Mouse (Mus musculus): ENCODE results near the gene Ccdc130.
"Not testable (repeated sequence)": the region's sequence is repeated elsewhere in the genome, so short reads cannot be mapped to it uniquely, and the experiment has no call there.

Gene Ccdc130

DNA sequence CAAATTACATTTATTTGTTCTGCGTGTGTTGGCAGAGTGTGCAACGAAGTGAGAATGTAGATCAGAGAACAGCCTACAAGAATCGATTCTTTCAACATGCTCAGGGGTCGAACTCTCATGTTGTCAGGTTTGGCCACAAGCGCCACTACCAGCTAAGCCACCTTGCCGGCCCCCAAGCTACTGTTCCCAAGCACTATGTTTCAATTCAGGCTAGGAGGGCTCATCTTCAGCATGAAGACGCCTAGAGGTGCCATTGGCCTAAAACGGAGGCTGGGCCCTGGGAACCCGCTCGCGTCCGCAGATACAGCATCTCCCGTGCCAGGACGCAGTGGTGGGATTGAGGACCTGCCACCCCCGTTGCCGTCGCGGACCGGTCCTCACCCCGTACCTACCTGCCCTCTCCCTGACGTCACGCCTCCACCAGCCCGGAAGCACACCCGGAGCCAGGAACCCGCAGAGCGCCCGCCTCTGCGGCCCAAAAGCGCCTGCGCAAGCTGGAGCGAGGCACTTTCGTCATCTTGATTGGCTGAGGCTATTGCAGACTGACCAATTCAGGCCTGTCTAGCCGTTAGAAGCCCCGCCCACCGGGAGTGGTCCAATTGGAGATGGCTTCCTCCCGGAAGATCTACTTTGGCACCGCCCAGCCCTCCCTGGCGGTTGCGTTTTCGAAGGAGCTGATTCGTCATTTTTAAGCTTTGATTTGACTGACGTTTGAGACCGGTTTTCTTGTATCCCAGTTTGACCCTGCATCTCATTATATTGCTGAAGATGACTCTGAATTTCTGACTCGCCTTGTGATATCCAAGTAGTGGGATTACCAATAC lies at the start of gene Ccdc130:
Gene Ccdc130 (minus strand): TSS at position 431 of the 824 bp plus-strand sequence.
- in situ Hi-C loops (cut with MseI, MboI): no loop called here

DNA sequence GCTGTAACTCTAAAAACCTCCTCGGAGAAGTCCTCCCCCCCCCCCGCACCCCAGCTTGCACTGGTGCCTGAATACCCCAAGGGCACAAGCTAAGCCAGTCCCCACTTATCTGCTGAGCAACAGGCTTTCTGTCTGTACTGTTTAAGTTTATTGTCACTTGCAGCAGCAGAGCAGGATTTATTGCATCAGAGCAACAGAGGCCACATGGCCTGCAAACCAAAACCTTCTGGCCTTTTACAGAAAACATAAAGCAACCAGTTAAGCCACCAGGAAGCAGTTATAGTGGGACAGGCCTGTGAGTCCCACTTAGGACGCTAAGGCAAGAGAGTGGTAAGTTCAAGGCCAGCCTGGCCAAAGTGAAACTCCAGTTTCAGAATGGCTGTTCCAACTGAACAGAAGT lies 38.2 kb upstream of the Ccdc130 start:
- in situ Hi-C loops (cut with MseI, MboI): no loop called here

DNA sequence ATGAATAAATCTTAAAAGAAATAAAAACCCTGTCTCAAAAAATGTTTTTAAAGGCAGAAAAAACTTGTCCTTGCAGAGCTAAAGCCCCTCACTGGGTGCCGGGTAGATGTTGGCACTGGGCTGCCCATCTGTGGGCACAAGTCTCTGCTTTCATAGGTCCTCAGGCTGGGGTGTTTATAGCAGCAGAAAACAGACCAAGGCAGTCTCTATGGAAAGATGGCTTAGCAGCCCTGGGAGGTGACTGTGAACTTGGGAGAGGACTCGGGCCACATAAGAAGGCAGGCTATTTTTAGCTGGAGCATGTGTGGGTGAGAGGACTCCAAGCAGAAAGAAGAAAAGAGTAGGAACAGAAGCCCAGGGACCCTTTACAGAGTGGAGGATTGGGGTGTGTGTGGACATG lies 33.8 kb upstream of the Ccdc130 start:
- in situ Hi-C loops (cut with MseI, MboI): no loop called here

DNA sequence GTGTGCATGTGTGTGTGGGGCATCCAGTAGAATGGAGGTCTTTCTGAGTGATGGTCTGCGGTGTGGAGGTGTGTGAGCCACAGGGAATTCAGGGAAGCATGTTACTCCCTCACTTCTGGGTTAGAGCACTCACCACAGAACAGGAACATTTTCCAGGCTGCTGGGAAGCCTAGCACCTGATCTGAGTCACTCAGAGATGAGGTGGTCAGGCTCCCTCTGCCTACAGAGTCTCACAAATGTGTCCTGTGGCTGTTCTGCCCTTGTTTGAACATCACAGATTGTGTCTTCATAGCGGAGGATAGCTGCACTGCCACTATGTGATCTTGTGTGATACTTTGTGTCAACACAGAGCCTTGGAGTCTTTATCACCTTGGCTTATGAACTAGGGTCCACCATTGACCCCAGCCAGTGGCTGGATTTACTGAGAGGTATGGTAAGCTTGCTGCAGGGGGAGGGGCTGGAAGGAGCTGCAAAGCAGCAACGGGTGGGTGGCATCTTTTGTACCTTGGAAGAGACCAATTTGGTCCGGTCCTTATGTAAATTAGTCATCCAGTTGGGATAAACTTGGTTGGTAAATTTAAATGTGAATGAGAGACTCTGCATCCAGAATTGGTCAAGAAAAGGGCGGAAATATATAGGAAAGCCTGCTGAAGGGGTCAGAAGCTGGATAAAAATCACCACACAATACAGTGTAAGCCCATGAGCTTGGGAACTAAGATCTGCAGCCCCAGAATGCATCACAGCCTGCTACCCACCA lies 27.0 kb upstream of the Ccdc130 start:
- in situ Hi-C loops (cut with MseI, MboI): no loop called here

DNA sequence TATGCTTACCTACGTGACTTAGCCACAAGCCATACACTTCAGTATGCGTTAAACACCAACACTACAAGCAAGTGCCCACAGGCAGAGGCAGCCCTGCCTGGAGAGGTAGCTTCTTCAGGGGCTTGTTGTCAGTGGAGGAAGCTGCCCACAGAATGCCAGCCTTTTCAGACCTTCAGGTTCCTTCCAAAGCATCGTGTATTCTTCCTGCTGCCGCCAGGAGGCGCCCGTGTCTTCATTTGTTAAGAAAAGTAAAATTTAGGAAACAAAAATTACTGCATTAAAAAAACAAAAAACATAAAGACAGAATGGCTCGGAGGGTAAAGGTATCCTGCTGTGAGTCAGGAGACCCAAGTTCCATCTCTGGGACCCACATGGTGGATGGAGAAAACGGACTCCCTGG lies 21.5 kb upstream of the Ccdc130 start:
- in situ Hi-C loops (cut with MseI, MboI): loop anchor here (5.0 kb wide), 1 partner anchor 66 kb away; no protein-coding TSS in a partner anchor

DNA sequence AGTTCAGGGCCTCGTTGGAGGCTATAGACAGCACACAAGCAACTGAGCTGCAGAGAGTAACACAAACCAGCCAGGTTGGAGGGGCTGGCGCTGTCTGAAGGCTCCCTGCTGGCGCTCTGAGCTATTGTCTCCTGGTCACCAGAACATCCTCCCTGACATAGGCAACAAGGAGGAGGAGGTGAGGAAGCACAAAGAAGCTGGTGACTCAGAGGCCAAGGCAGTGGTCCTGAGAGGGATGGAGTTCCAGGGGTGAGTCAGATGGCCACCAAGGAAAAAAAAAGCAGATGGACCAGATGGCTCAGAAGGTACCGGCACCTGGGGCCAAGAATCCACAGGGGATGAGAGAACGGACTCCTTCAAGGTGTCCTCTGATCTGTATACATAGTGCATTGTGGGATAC lies 20.9 kb upstream of the Ccdc130 start:
- in situ Hi-C loops (cut with MseI, MboI): loop anchor here (5.0 kb wide), 1 partner anchor 66 kb away; no protein-coding TSS in a partner anchor

DNA sequence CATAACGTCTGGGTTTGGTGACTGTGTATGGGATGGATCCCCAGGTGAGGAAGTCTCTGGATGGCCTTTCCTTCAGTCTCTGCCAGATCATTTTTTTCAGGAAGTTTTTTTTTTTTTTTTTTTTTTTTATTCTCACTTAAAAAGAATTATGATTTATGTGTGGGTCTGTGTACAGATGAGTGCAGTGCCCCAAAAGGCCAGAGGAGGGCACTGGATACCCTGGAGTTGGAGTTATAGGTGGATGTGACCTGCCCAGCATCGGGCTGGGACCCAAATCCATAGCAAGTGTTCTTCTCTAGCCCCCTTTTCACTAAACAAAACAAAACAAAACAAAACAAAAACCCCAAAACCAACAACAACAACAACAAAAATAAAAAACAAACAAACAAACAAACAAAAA lies 18.7 kb upstream of the Ccdc130 start:
- in situ Hi-C loops (cut with MseI, MboI): no loop called here

DNA sequence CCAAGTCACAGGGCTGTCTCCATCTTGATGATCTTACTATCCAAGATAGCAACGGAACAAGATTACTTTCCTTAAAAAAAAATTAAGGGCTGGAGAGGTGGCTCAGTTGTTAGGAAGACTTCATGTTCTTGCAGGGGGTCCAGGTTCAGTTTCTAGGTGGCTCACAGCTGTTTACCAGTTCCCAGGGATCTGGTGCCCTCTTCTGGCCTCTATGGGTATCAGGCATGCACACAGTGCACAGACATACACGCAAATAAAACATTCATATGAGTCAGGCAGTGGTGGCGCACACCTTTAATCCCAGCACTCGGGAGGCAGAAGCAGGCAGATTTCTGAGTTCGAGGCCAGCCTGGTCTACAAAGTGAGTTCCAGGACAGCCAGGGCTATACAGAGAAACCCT lies 15.5 kb upstream of the Ccdc130 start:
- in situ Hi-C loops (cut with MseI, MboI): not testable (repeated sequence)

DNA sequence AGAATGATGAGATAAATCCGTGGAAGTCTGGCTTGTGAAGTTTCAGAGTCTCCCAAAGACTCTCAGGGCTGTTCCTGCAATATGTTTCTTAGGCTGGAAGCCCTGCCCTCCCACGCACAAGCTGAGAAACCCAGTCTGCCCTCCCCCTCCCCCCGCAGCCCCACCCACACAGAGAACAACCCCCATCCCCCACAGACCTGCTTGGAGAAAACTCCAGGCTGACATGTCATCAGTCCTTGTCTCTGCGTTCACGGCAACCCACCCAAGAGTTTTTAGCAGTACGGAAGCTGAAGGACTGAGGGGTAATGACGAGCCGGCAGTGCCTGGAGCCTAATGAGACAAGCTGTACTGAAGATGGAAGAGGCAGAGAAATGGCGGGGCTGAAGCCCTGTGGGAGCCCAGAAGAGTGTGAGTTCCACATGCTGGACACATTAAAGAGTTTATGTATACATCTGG lies 14.5 kb upstream of the Ccdc130 start:
- in situ Hi-C loops (cut with MseI, MboI): no loop called here

DNA sequence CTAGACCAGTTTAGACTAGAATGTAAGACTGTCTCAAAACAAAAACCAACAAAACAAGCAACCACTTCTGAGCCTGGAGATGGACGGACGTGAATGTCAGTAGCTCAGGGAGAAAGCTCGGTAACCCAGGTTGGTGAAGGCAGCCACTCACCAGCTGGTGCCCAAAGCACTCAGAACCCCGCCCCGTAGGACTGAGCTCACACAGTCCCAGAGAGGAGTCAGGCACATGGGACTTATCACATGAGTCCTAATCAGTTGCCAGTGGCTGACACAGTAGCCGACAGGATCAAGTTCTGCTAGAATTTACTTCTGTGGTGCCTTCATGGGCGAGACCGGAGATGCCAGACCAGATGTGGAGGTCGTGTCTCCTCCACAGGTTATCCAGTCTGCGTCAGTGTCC lies 10.6 kb upstream of the Ccdc130 start:
- in situ Hi-C loops (cut with MseI, MboI): no loop called here

DNA sequence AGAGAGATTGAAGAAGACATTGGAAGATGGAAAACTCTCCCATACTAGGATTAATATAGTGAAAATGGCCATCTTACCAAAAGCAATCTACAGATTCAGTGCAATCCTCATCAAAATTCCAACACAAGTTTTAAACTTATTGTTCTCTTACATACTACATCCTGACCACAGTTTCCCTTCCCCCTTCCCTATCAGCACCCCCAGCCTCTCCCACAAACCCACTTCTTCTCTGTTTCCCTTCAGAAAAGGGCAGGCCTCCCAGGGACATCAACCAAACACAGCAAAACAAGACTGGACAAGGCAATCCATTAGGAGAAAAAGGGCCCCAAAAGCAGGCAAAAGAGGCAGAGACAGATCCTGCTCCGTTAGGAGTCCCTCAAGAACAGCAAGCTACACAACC lies 6.3 kb upstream of the Ccdc130 start:
- in situ Hi-C loops (cut with MseI, MboI): no loop called here

DNA sequence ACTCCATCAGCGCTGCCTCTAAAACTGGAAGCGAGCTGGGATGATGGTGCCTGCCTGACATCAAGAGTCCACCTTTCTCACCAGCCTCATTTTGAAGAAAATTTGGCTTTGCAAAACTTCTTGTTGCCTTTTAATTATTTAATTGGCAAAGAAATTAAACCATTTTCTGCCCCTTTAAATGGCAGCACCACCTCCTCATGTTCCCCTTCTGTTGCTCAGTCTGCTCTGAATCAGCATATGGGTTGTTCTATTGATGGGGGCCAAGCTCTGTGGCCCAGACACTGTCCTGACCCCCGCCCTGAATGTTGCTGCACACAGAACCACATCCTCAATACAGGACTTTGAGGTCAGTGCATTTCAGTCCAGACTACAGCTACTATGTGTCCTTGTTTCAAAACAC lies 3.8 kb upstream of the Ccdc130 start:
- in situ Hi-C loops (cut with MseI, MboI): no loop called here

DNA sequence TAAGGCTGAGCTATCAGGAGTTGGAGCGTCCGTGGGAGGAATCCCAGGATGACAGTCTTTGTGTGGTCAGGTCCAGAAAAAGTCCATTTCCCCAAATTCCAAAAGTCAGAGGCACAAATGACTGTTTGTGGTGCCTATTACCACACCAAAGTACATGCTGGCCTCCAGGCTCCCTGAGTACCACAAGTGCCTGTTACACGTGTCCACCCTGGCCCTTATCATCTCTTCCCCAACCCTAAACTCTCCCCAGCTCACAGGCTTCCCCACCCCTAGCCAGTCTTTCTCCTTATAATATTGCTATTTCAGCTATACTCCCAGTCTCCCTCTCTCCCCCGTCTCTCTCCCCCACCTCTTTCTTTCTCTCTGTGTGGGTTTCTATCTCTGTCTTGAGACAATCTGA lies 2.1 kb upstream of the Ccdc130 start:
- in situ Hi-C loops (cut with MseI, MboI): no loop called here

DNA sequence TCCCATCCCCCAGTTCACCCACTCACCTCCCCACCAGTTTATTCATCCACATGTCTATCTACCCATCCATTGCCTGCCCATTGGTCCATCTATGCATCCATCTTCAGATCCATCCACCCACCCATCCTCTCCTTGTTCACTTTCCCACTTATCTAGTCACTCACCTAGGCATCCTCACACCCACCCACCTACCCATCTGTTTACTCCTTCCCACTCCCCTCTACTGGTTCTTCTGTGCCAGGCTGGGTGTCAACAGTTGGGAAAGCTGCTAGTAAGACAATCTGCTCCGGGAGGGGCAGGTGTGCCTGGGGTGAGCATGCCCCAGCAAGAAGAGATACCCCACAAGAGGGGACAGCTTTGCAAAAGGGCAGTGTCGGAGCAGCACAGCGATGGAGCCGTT lies 9.1 kb downstream of the Ccdc130 start:
- in situ Hi-C loops (cut with MseI, MboI): no loop called here

DNA sequence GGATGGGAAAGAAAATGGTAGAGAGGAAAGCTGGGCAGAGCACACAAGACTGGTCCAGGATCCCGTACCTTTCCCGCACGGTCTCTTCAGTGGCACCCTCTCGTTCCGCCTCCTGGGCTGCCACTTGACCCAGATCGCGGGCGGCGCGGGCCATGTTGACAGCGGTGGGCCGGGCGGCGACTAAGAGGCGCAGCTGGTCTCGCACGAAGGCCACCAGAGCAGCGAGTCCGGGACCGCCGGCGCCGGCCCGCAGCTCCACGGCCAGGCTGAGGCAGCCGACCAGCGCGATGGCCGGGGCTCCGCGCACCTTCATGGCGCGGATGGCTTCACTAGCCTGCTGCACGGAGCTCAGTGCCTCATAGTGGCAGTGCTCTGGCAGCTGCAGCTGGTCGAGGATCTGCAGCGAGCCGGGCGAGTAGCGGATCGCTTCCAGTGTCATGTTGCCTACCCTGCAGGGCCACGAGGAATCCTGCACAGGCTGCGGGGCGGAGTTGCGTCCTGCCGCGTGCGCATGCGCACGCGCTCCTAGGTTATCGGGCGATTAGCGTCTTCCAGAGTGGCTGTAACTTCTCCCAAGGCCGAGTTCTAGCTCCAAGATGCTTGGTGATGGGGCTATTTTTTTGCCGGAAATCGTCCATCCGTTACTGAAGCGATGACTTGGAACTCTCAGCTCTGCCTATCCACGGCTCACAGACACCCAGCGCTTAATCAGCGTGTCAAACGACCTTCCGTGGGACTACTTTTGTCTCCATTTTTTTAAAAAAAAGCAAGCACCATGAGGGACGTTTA lies 13.2 kb downstream of the Ccdc130 start, which contains the start of gene Mri1:
Gene Mri1 (minus strand): TSS at position 505 of the 789 bp plus-strand sequence.
- in situ Hi-C loops (cut with MseI, MboI): no loop called here

DNA sequence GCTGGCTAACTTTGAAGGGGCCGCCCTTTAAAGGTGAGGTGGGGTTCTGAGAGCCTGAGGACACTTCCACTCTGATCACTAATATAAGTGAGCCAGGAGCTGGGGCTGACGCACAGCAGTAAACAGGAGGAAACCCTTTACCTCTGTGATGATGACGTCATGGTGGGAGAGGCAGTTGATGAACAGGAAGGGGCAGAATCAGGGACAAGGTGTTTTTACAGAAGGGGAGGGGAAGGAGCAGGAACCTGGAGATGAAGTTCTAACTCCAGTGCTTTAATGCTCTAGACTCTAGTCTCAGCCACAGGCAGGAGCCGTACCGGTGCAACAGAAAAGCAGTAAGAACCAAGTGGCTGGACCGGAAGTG lies 13.7 kb downstream of the Ccdc130 start:
- in situ Hi-C loops (cut with MseI, MboI): no loop called here

DNA sequence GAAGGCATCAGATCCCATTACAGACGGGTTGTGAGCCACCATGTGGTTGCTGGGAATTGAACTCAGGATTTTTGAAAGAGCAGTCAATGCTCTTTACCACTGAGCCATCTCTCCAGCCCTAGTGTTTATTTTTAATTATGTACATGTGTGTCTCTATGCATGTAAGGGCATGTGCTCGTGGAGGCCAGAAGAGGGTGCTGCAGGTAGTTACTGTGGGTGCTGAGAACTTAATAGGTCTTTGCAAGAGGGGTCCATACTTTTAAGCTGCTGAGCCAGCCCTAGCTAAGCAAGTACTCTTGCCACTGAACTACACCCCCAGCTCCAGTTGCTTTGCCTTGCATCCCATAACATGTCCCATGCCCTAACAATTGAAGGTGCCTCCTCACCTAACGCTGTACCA lies 14.3 kb downstream of the Ccdc130 start:
- in situ Hi-C loops (cut with MseI, MboI): no loop called here

DNA sequence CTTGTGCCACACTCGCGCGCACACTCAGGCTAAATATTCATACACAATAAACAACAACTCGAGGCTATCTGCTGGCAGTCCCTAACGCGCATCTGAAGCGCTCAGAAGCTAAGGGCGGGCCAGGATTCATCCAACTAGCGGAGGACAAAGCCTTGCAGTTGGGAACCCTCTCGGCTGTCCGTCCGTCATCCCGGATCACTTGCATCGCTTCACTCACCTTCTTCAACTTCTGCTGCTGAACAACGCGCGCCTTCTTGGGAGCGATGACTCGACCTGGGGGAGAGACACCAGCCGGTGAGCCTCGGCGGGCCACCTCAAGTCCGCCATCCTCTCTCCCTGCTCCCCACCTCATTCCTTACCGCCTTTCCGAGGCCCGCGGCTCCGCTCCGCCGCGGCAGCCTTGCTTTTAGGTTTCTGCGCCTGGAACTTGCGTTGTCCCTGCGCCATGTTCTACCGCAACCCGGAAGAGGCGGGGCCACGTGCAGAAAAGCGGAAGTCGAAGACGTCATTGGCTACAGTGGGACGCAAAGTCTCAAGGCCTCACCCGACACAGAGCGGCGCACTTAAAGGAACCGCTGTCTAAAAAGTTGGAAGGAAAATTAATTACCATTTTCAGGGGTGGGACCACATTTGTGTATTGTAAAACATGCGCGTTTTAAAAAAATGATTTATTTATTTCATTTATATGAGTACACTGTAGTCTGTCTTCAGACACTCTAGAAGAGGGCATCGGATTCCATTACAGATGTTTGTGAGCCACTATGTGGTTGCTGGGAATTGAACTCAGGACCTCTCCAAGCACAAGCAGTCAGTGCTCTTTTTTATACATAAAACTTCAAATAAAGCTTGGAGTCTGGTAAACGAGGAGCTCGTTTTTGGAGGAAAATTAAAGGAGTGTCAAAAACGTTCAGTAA lies 20.7 kb downstream of the Ccdc130 start, which contains the start of gene D8Ertd738e:
Gene D8Ertd738e (minus strand): TSS at position 463 of the 914 bp plus-strand sequence.
- in situ Hi-C loops (cut with MseI, MboI): no loop called here

DNA sequence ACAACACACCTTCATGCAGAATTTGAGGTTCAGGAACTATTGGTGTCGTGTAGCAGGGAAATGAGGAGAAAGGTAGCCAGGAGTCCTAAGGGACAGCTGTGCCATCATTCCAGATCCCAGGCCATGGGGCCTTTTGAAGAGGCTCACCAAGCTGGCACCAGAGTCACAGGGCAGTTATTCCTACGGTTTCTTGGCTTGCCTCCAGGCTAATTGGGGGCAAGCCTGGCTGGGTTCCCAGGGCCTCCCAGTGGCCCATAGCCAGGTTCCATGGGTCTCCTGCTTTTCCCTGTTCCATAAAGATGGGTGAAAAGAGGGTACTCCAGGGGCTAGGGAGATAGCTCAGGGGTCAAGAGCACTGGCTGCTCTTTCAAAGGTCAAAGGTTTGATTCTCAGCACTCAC lies 28.4 kb downstream of the Ccdc130 start:
- in situ Hi-C loops (cut with MseI, MboI): no loop called here

DNA sequence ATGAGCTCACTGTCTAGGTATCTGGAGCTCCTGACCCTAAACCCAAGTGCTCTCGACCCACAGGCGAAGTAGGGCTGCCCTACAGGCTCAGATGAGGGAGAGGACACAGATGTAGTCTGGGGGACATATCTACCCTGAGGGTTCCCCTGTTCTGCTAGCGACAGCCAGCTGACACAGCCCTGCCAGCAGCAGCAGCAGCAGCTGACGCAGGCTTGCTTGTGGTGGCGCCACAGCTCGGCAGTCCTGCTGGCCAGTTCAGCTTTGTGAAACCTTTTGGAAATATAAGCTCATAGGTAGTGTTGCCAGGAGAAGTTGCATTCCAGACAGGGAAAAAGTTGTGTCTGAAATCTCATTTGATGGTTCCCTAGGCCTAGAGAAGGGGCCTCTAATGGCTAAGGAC lies 29.0 kb downstream of the Ccdc130 start:
- in situ Hi-C loops (cut with MseI, MboI): no loop called here

Data from mouse trophoblast stem cell (cell line).